Mouse (Mus musculus): ENCODE results near the gene Zfp784. TPM values are rescaled to one million over a fixed set of nuclear protein-coding genes. Genes with fewer than 3 reads are reported as not detected.
"Not testable (repeated sequence)": the region's sequence is repeated elsewhere in the genome, so short reads cannot be mapped to it uniquely, and the experiment has no call there.

The Zfp784 gene
- total RNA-seq, 1 experiment from 2014 or later: 2.9 TPM

DNA sequence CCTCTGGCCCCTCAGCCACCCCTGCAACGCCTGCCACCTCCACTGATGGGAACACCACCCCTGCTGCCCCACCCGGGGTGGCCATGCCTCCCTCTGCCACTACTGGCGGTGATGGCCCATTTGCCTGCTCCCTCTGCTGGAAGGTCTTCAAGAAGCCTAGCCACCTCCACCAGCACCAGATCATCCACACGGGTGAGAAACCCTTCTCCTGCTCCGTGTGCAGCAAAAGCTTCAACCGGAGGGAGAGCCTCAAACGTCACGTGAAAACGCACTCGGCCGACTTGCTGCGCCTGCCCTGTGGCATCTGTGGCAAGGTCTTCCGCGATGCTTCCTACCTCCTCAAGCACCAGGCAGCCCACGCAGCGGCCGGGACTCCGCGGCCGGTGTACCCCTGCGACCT, 8.3 kb downstream of the Zfp784 start:
- ATAC-seq (replicated peaks; ENCODE audit: low read depth, poor library complexity, severe bottlenecking): no peak

DNA sequence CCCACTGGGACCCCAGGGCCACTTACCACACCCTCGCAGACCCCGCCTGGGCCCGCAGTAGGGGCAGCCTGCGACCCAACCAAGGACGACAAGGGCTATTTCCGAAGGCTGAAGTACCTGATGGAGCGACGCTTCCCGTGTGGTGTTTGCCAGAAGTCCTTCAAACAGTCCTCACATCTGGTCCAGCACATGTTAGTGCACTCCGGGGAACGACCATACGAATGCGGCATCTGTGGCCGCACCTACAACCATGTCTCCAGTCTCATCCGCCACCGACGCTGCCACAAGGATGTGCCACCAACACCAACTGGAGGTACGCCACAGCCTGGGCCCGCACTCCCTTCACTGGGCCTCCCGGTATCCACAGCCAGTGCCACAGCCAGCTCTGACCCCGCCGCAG, 8.7 kb downstream of the Zfp784 start:
- no peak for ATAC-seq (replicated peaks; ENCODE audit: low read depth, poor library complexity, severe bottlenecking)

DNA sequence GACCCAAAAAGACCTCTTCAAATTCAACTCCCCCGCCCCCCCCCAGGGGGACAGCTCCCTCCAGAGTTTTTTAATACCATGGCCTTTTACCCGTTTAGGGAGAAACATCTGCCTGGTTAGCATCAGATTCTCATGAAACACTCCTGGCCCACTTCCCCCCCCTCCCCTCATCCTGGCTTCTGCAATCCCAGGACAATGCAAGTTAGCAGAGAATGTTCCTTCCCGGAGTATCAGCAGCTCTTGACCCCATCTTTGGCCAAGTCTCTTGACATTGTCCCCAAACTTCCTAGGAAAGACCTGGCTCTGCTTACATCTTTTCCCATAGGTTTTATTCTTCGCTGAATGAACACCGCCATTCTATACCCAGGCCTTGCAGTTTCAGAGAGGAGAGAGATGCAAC, 17.0 kb downstream of the Zfp784 start:
- no peak for ATAC-seq (replicated peaks; ENCODE audit: low read depth, poor library complexity, severe bottlenecking)

DNA sequence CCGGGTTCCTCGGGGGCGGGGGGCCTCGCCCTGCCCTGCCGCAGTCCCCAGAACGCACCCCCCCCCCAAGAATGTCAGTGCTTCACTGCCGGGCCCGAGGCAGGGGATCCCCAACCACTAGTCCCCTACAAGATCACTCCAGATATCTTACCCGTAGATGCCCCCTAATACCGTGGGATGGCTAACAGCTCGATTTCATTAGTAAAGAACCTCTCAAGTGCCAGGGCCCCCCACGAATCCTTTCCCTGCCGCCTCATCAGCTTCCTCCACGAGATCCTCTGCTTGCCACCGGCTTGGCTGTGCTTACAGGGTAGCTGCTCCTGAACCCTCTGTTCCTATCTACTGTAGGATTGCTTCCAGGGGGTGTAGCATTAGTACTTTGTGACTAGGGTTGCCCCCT, 17.6 kb downstream of the Zfp784 start:
- ATAC-seq (replicated peaks; ENCODE audit: low read depth, poor library complexity, severe bottlenecking): no peak

DNA sequence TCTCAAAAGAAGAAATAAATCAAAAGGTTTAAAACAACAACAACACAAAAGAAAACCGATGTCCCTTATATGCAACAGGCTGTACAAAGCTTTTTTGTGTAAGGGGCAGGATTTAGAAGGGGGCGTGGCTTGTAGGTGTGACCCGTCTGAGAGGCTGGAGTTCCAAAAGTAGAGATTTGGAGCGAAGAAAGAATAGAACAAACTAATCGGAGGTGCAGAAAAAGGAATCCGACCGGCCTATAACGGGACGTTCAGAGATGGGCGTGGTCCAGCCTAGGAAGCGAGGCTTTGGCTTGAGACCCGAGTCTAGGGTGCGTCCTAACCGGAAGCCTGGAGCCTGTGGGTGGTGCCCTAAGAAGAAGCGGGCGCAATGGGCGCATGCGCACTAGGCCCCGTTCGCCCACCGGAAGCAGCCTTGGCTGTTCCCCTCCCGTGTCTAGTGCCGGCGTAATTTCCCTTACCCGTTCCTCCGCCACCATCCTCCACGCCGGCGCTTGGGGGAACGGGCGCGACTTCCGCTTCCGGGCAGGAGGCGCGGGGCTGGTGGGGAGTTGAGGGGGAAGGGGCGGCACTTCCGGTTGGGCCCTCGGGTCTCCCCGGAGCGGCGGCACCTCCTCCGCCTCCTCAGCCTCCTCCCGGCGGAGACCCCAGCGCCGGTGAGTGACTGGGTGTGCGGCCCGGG, 18.1 kb downstream of the Zfp784 start, which contains the start of the genes Zfp865 and Ccdc106:
Gene Zfp865, plus strand, starts transcription at position 377 of the 682 bp plus-strand sequence.
Gene Ccdc106, plus strand, starts transcription at position 554 of the 682 bp plus-strand sequence.
- peak; percentile 85 for ATAC-seq (replicated peaks; ENCODE audit: low read depth, poor library complexity, severe bottlenecking)

DNA sequence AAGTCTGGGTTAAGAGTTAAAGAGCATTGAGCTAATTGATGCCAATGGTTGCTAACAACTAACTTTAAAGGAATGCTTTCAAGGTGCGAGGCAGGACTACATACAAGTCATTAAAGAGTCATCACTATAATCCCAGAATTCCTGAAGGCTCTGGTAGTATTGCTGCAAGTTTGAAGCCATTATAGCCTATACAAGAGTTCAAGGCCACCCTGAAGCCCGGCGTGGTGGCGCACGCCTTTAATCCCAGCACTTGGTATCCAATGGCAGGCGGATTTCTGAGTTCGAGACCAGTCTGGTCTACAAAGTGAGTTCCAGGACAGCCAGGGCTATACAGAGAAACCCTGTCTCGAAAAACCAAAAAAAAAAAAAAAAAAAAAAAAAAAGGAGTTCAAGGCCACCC, 18.7 kb downstream of the Zfp784 start:
- ATAC-seq (replicated peaks; ENCODE audit: low read depth, poor library complexity, severe bottlenecking): not testable (repeated sequence)

DNA sequence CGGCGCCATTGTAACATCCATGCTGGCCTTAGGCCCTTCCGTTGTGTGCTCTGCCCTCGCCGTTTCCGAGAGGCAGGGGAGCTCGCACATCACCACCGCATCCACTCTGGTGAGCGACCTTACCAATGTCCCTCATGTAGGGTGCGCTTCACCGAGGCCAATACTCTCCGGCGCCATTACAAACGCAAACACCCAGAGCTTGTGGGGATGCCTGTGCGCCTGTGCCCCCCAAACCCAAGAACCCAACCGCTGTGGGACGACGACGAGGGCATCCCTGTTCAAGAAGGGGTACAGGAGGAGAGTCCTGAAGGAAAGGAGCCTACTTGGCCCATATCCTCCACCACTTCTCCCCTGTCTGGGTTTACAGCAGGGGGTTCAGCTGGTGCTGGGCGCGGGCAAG, 20.3 kb downstream of the Zfp784 start:
- ATAC-seq (replicated peaks; ENCODE audit: low read depth, poor library complexity, severe bottlenecking): no peak

DNA sequence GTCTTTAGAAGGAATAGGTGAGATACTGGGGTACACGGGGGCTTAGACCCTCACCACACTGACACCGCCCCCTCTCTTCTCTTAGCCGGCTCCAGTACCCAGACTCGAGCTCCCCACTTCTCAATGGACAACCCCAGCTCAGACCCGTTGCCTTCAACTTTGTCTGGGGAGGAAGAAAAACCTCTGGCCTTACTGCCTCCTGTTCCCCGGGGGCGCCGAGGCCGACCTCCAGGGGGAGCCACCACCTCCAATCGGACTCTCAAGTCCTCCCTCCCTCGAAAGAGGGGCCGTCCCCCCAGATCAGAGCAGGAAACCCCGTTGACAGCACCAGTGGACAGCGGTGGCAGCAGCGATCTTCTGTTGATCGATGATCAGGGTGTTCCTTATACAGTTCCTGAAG, 20.9 kb downstream of the Zfp784 start:
- ATAC-seq (replicated peaks; ENCODE audit: low read depth, poor library complexity, severe bottlenecking): no peak

DNA sequence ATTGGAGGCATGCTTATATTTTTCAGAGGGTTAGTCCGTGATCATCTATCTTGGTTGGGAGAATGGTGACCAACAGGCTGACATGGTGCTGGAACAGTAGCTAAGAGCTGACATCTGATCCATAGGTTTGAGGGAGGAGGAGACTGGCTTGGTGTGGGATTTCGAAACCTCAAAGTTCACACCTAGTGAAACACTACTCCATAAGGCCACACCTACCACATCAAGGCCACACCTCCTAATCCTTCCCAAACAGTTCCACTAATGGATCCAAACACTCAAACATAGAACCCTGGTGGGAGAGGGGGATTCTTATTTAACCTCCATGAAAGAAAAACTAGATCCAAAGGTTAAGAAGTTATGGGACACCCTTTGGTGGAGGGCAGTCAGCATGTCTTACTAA, 21.3 kb downstream of the Zfp784 start:
- no peak for ATAC-seq (replicated peaks; ENCODE audit: low read depth, poor library complexity, severe bottlenecking)

DNA sequence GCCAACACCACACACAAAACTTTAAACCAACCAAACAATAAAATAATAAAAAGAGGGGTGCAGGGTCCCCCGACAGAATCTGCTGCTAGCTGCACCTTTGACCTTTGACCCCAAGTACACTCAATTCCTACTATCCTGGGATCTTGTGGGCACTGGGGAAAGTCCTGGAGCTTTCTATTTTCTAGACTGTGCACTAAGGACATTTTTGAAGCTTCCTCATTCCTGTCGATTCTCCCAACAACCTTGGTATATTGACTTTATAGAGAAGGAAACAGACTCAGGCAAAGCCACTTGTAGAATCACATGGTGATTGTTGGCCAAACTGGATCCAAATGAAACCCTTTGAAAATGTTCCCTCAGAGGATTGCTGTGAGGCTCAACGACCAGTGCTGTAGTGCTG, 22.2 kb downstream of the Zfp784 start:
- no peak for ATAC-seq (replicated peaks; ENCODE audit: low read depth, poor library complexity, severe bottlenecking)

DNA sequence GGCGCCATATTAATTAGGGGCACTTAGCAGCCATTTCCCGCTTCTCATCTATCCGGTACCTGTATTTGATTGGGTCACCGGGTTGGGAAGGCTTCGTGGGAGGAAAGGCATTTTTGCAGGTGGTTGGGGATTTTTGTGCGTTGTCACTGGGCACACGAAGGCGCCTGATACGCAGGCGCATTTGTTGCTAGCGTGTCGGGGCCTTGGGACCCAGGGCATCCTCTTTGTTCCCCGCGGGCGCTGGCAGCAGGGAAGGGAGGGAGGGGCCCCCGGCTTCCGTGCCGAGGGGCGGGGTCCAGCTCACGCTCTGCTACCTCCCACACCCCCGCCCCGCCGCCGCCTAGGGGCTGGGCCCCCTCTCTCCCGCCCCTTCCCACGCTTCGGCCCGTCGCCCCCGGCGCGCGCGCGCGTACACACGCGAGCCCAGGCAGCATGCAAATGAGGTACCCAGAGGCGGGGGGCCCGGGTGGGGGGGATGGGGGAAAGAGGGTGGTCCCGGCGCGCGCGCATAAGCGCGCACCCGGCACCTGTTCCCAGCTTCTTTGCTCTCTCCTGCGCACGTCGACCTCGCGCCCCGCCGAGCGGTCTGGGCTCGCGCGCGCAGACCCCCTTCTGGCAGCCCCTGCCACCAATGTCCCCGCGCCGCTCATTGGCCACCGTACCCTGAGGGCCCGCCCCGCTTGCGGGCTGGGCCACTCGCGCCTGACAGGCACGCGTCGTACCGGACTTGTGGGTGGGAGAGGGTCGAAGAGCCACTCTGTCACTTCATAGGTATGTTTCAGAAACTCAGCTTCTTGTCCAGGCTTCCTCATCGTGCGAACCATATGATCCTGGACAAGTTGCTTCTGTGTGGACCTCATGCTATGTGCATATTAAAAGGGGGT, 22.9 kb downstream of the Zfp784 start, which contains the start of gene Gm44973:
Gene Gm44973, plus strand, starts transcription at position 379 of the 884 bp plus-strand sequence.
- ATAC-seq (replicated peaks; ENCODE audit: low read depth, poor library complexity, severe bottlenecking): peak; percentile 61

DNA sequence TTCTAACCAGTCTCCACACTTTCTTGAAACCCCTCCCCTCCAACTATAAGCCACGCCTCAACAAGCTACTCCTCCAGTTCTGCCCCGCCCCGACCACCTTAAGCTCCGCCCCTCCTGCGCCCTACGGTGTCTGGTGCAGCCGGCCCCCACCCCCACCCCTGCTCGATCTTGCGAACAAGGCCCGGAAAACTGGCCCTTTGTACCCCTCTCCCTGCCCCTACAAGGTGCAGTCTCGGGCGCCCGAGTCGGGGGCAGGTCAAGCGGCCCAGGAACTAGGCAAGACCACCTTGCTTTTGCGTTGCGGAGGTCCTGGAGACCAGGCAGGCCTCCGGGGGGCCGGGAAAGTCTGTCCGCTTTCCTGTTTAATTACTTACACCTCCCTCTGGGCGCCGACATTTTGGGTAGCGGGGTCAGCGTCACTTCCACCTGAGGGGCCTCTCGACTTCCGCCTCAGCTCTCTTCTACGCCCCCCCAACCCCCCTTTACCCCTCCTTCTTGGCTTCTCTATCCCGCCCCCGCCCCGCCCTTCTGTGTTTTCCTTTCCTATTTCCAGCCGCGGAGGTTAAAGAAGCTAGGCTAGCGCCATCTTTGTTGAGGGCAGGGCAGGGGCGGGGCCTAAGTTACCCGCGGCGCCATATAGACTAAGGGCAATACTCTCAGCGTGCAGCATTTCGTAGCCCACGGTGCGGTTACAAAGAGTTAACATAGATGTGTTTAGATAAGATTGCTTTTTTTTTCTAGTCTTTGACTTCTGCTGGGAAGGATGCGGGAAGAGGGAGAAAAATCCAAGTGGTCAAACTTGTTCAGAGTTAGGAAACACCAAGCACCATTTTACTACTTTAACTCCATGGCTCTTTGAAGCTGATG, 23.8 kb downstream of the Zfp784 start, which contains the start of the genes Zfp524 and Fiz1:
Gene Zfp524, plus strand, starts transcription at position 165 of the 867 bp plus-strand sequence.
Gene Fiz1, minus strand, starts transcription at position 447 of the 867 bp plus-strand sequence.
- peak; percentile 64 for ATAC-seq (replicated peaks; ENCODE audit: low read depth, poor library complexity, severe bottlenecking)

DNA sequence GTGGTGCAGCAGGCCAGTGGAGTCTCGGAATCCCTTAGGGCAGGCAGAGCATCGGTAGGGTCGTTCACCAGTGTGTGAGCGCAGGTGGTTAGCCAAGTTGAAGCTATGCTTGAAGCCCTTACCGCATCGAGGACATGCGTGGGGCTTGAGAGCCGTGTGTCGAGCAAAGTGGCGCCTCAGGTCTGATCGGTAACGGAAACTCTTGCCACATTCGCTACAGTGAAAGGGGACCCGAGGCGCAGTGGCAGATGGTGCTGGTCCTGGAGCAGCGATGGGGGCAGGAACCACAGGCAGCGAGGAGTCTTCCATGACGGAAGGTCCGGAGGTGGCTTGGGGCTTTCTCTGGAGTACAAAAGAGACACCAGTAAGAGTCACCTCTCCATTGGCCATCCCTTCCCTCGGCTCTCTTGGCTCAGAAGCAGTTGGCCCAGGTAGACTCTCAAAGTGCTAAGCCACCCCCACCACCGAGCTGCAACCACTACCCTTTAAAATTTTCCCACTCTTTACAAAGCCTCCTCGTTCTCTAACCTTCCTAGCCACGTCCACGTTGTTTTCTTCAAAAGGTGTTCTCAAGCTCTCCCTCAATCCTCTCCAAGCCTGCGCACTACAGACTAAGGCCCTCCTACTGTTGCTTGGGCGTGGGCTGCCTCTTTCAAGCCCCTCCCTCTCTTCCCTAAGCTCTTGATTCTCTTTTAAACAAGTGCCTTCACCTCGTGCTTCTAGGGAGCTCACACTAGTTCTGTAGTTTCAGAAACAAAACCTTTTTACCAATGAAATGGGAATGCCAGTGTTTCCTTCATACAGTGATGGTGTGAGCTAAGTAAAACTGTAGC, 25.3 kb downstream of the Zfp784 start:
- no peak for ATAC-seq (replicated peaks; ENCODE audit: low read depth, poor library complexity, severe bottlenecking)

DNA sequence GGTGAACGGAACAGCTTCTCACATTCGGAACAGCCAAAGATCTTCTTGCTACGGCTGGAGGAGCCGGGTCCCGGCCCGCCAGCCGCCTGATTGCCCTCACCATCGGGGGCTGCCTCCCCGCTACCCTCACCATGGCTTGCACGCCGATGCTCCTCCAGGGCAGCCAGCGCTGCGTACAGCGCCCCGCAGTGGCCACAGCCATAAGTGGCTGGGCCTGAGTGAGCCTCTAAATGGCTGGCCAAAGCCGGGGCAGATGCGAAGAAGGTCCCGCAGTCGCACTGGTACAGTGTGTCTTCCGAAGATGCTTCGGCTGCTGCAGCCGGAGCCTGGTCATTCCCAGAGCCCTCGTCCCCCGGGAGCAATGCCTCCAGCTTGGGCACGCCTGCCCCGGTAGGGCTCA, 30.0 kb downstream of the Zfp784 start:
- ATAC-seq (replicated peaks; ENCODE audit: low read depth, poor library complexity, severe bottlenecking): no peak

DNA sequence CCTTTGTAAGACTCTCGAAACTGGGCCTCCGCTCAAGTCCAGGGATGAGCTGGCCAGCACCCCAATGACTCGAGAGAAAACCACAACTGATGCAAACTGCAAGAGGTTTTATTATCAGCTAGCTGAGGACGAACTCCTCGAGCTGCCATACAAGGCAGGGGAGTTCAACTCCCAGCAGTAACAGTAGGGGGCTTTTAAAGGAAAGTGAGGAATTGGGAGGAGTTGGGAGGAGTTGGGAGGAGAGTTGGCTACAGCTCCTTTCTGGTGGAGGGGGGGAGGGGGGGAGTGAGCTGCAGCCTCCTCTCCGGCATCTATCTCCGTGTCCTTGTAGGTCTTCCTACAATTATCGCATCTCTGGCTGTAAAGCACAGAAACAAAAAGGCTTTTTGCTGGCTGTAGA, 35.4 kb downstream of the Zfp784 start:
- ATAC-seq (replicated peaks; ENCODE audit: low read depth, poor library complexity, severe bottlenecking): not testable (repeated sequence)

DNA sequence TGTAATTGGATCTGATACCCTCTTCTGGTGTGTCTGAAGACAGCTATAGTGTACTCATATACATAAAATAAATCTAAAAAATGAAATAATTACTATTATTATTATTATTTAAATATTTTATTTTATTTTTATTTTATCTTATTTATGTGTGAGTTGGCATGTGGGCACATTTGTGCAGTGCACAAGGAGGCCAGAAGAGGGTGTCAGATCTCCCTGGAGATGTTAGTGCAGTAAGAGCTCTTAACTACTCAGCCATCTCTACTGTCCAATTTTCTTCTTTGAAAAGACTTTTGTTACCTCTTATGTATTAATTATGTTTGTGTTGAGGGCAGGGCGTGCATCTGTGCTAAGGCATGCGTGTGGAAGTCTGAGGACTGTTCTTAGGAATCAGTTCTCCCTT, 38.4 kb downstream of the Zfp784 start:
- ATAC-seq (replicated peaks; ENCODE audit: low read depth, poor library complexity, severe bottlenecking): peak; percentile 57

DNA sequence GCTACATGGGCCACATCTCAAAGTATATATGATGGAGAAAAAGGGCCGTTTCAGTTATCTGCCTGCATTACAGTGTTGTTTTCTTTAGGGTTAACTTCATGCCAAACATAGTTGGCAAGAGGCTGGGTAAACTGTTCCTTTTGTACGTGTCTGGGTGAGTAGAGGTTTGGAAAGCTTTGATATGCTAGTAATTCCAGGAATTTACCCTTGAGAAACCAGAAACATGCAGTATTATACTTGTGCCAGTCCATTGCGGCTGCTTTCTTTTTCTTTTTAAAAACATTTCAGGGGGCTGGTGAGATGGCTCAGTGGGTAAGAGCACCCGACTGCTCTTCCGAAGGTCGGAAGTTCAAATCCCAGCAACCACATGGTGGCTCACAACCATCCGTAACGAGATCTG, 41.3 kb downstream of the Zfp784 start:
- ATAC-seq (replicated peaks; ENCODE audit: low read depth, poor library complexity, severe bottlenecking): no peak

DNA sequence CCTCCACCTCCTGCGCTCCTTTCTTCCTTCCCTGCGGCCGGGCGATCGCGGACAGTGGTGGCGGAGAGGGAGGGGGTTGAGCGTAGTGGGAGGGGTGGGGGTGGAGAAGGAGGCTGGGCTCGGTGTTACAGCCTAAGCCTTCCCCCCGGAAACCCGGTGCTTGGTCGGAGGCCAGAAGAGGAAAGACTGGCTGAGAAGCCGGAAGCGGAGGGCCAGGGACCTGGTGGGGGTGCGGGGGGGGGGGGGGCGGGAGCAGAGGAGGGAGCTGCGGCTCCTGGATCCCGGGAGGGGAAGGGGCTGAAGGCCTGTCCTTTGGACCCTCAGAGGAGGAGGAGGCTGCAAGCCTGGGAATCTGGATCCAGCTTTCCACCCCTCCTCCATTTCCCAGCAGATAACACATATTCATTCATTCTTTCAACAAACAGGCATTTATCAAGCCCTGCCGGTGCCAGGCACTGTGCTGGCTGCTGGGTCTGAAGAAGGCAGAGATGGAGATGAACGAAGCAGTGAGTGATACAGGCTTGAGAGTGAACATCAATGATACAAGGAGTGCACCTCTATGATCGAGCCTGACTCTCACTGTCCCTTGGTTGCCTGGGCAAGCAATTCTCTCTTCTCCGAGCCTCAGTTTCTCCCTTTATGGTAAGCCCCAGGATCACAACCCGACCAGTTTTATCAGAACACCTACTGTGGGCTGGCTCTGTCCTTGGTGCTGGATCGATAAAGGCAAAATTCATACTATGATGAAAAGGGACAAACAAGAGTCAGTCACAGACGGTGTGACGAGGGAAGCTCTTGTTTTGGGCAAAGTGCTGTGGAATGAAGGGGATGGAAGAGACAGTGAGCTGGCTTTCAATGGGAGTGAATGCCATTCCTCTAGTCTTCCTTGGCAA, 42.0 kb downstream of the Zfp784 start, which contains the start of gene Zfp579:
Gene Zfp579, minus strand, starts transcription at position 156 of the 893 bp plus-strand sequence.
- peak; percentile 89 for ATAC-seq (replicated peaks; ENCODE audit: low read depth, poor library complexity, severe bottlenecking)
